Mouse (Mus musculus) megakaryocyte, embryonic 14.5 days (primary cell): ENCODE results near the gene Als2.

Source experiments
- FLI1 ChIP-seq: IDR thresholded peaks from 2 replicates; pipeline ENCODE4 v1.6.1; 2012; ENCODE audit warnings: low read length, inconsistent platforms, mixed read lengths
- GATA1 ChIP-seq: IDR thresholded peaks from 3 replicates; pipeline ENCODE4 v1.6.1; 2012; ENCODE audit warnings: mixed read lengths, low read length, inconsistent platforms, borderline replicate concordance

DNA sequence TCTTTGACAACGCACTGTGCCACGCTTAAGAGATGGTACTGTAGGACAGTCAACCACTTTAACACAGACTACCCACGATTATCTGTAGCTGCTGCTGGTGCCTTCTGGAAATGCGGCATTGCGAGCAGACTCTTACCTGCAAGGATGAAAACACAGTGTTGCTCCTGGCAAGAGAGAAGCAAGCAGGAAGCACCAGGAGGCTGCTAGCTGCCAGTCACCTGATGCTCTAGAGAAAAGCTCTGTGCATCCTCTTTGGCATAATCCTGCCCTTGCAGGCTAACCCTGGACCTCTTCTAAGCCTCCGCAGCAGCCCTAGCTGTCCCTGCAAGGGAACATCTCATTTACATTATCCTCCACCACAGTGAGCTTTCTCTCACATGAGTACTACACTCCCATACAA is 75.6 kb downstream of the Als2 start:
- TF ChIP-seq GATA1: no peak
- no peak for TF ChIP-seq FLI1
